Mouse (Mus musculus): ENCODE measurements around the gene Fbxo11.

- no peak for TF ChIP-seq CTCF (IDR thresholded peaks at IDR 0.05; ENCODE audit: low read depth)
- no peak for TF ChIP-seq EP300 (IDR thresholded peaks at IDR 0.05; ENCODE audit: low read depth)
These were observed 107.8 kb downstream of the Fbxo11 start for GRCm38 (mm10) chr17:87957096-87957840.
